Mouse (Mus musculus) lung, postnatal 14 days (tissue): Measurements from ENCODE around the gene Slc35a3.
"Not testable (repeated sequence)": the region's sequence is repeated elsewhere in the genome, so short reads cannot be mapped to it uniquely, and the experiment has no call there.

Experiments
- DNase-seq: peaks from one replicate; pipeline ENCODE4 v3.0.0; 2021

Slc35a3 gene

GRCm38 (mm10) chr3:116698786-116699185 is 13.8 kb downstream of the Slc35a3 start:
- DNase-seq = no peak

- DNase-seq = no peak
Observed at GRCm38 (mm10) chr3:116695666-116695985, 17.0 kb downstream of the Slc35a3 start.

GRCm38 (mm10) chr3:116694955-116695665 is 17.5 kb downstream of the Slc35a3 start:
- DNase-seq = no peak

GRCm38 (mm10) chr3:116694312-116694711 is 18.3 kb downstream of the Slc35a3 start:
- no peak for DNase-seq

- DNase-seq = no peak
Observed at GRCm38 (mm10) chr3:116681160-116681559, 31.5 kb downstream of the Slc35a3 start, which contains the start of gene Gm43191. Gene Gm43191 (minus strand): TSS chr3:116681260.

- DNase-seq = not testable (repeated sequence)
Observed at GRCm38 (mm10) chr3:116664281-116664680, 48.4 kb downstream of the Slc35a3 start.

- peak; percentile 100 for DNase-seq
Observed at GRCm38 (mm10) chr3:116662463-116662863, 50.2 kb downstream of the Slc35a3 start, which contains the start of gene Mfsd14a. Gene Mfsd14a (minus strand): TSS chr3:116662677.

- no peak for DNase-seq
Observed at GRCm38 (mm10) chr3:116661870-116662414, 50.7 kb downstream of the Slc35a3 start.

- no peak for DNase-seq
Observed at GRCm38 (mm10) chr3:116661288-116661869, 51.3 kb downstream of the Slc35a3 start.

- no peak for DNase-seq
Observed at GRCm38 (mm10) chr3:116659856-116660430, 52.7 kb downstream of the Slc35a3 start.

- no peak for DNase-seq
Observed at GRCm38 (mm10) chr3:116658928-116659565, 53.6 kb downstream of the Slc35a3 start.

GRCm38 (mm10) chr3:116656184-116656965 is 56.3 kb downstream of the Slc35a3 start:
- no peak for DNase-seq

GRCm38 (mm10) chr3:116654051-116654450 is 58.6 kb downstream of the Slc35a3 start:
- not testable (repeated sequence) for DNase-seq

GRCm38 (mm10) chr3:116653278-116653945 is 59.2 kb downstream of the Slc35a3 start:
- no peak for DNase-seq

- no peak for DNase-seq
Observed at GRCm38 (mm10) chr3:116652033-116652446, 60.6 kb downstream of the Slc35a3 start.

- DNase-seq = no peak
Observed at GRCm38 (mm10) chr3:116650698-116651097, 61.9 kb downstream of the Slc35a3 start.

GRCm38 (mm10) chr3:116648805-116649204 is 63.8 kb downstream of the Slc35a3 start:
- no peak for DNase-seq

GRCm38 (mm10) chr3:116646387-116646786 is 66.2 kb downstream of the Slc35a3 start:
- no peak for DNase-seq

- DNase-seq = no peak
Observed at GRCm38 (mm10) chr3:116642373-116642772, 70.3 kb downstream of the Slc35a3 start.

- DNase-seq = no peak
Observed at GRCm38 (mm10) chr3:116641811-116642371, 70.7 kb downstream of the Slc35a3 start.

GRCm38 (mm10) chr3:116640024-116640423 is 72.6 kb downstream of the Slc35a3 start:
- DNase-seq = no peak

- no peak for DNase-seq
Observed at GRCm38 (mm10) chr3:116638572-116638971, 74.1 kb downstream of the Slc35a3 start.
